In genomic region chr4:144892133-144892936, GRCm38 (mm10) we compare ENCODE assay signal across 8 mouse cellular contexts. TPM values are rescaled to one million over a fixed set of nuclear protein-coding genes. Genes with fewer than 3 reads are reported as not detected.
DNase-seq lines count a peak whose midpoint lies in the region; ATAC-seq and TF ChIP-seq lines count a peak whose summit lies in the region.

TSS of gene Dhrs3 (plus strand) at chr4:144892827.

- H3K36me3 ChIP-seq in heart, embryonic 13.5 days: no peaks in the 10 kb centered on the region
- no peaks in the 10 kb centered on the region for H3K36me3 ChIP-seq in liver, embryonic 14.5 days (replicated peaks; ENCODE audit: control insufficient read depth, insufficient read depth, low read depth)
- H3K36me3 ChIP-seq in stomach, embryonic 15.5 days: no peaks in the 10 kb centered on the region

- under 1% methylated on average over 54 of the region's 55 CpGs for WGBS in heart, embryonic 13.5 days
- WGBS in liver, embryonic 14.5 days (ENCODE audit: insufficient replicate concordance): 1% methylated on average over 54 of the region's 55 CpGs
- WGBS in stomach, embryonic 15.5 days: 1% methylated on average over 55 of the region's 55 CpGs

- peaks cover 5% of the 10 kb centered on the region; the same call in 1 of the 2 replicates for H3K27me3 ChIP-seq in heart, embryonic 13.5 days (replicated peaks)
- peaks cover 33% of the 10 kb centered on the region for H3K27me3 ChIP-seq in liver, embryonic 14.5 days (ENCODE audit: control insufficient read depth, insufficient read depth, low read length)
- H3K27me3 ChIP-seq in stomach, embryonic 15.5 days (replicated peaks): no peaks in the 10 kb centered on the region

- no peak for ATAC-seq in heart, embryonic 13.5 days (ENCODE audit: extremely low read depth, insufficient number of reproducible peaks, low FRiP score, low TSS enrichment)
- peak; percentile 76 for ATAC-seq in liver, embryonic 14.5 days (ENCODE audit: insufficient read depth)
- peak; percentile 67 for ATAC-seq in stomach, embryonic 15.5 days (ENCODE audit: insufficient read depth, low FRiP score, low read depth)

- peak within 1 kb of the TSS; percentile 87 for H3K9ac ChIP-seq in heart, embryonic 13.5 days
- H3K9ac ChIP-seq in liver, embryonic 14.5 days (replicated peaks): peak within 1 kb of the TSS; percentile 28
- peak within 1 kb of the TSS; percentile 63 for H3K9ac ChIP-seq in stomach, embryonic 15.5 days

- TF ChIP-seq POLR2A in brain, embryonic 14.5 days (IDR thresholded peaks at IDR 0.05; ENCODE audit: borderline replicate concordance, extremely low read depth, insufficient read depth, insufficient read length, poor library complexity, severe bottlenecking): no peak

- H3K4me2 ChIP-seq in heart, embryonic 13.5 days: peak within 1 kb of the TSS; percentile 90
- H3K4me2 ChIP-seq in liver, embryonic 14.5 days (ENCODE audit: low read depth): peak within 1 kb of the TSS; percentile 72
- peak within 1 kb of the TSS; percentile 83 for H3K4me2 ChIP-seq in stomach, embryonic 15.5 days

- H3K4me3 ChIP-seq in heart, embryonic 13.5 days: peak within 1 kb of the TSS; percentile 62
- H3K4me3 ChIP-seq in liver, embryonic 14.5 days (ENCODE audit: insufficient read depth in 1 of 2, low read depth in 2 of 2, low read length in 2 of 2): peak within 1 kb of the TSS; percentile 56 to 59
- H3K4me3 ChIP-seq in stomach, embryonic 15.5 days (replicated peaks): peak within 1 kb of the TSS; percentile 72

- H3K4me1 ChIP-seq in heart, embryonic 13.5 days: peaks cover 49% of the 10 kb centered on the region
- peaks cover 0 to 5% of the 10 kb centered on the region in 2 experiments; a peak in 2 of 4 replicates for H3K4me1 ChIP-seq in liver, embryonic 14.5 days (replicated peaks; ENCODE audit: control insufficient read depth in 2 of 2, insufficient read depth in 2 of 2, low read length in 1 of 2)
- H3K4me1 ChIP-seq in stomach, embryonic 15.5 days: peaks cover 21% of the 10 kb centered on the region

- no peaks in the 10 kb centered on the region for H3K9me3 ChIP-seq in heart, embryonic 13.5 days
- H3K9me3 ChIP-seq in liver, embryonic 14.5 days (ENCODE audit: control insufficient read depth, low read length): no peaks in the 10 kb centered on the region
- H3K9me3 ChIP-seq in stomach, embryonic 15.5 days: no peaks in the 10 kb centered on the region

- TF ChIP-seq CTCF in brain, embryonic 14.5 days (IDR thresholded peaks at IDR 0.05; ENCODE audit: borderline replicate concordance, extremely low read depth, insufficient read depth, insufficient read length): no peak
- no peak for TF ChIP-seq CTCF in liver, embryonic 14.5 days (IDR thresholded peaks at IDR 0.05; ENCODE audit: low read depth)

- TF ChIP-seq EP300 in liver, embryonic 14.5 days (IDR thresholded peaks at IDR 0.05; ENCODE audit: low read depth): no peak

- peak; percentile 91 to 92 for DNase-seq in B cell, adult 2 months
- DNase-seq in brain, embryonic 14.5 days (ENCODE audit: low read depth): peak; percentile 89
- DNase-seq in fibroblast of lung, adult 2 months (ENCODE audit: low read depth): peak; percentile 87
- peak; percentile 94 for DNase-seq in kidney, postnatal 10 days
- peak in 2 of 3 experiments; percentile 46 to 50 for DNase-seq in liver, embryonic 14.5 days (ENCODE audit: low read depth in 3 of 3, low spot score in 3 of 3)
- peak; percentile 80 for DNase-seq in neural tube, embryonic 10.5 days (ENCODE audit: extremely low spot score, low spot score)

- H3K27ac ChIP-seq in heart, embryonic 13.5 days (replicated peaks): peak within 1 kb of the TSS; percentile 69
- H3K27ac ChIP-seq in liver, embryonic 14.5 days: no peak within 1 kb of the TSS
- peak within 1 kb of the TSS; percentile 96 for H3K27ac ChIP-seq in stomach, embryonic 15.5 days

RNA-seq across cellular contexts. Expression of gene Dhrs3, which starts in this region (rescaled TPM):
- polyA plus RNA-seq in brain, embryonic 14.5 days (2012; rRNA removed): 12.2 and 20.0 TPM in 2 replicates
- polyA plus RNA-seq in heart, embryonic 13.5 days (2015; fragmentation: Nextera tagmentation; extraction: Ambion mirVana): 37.4 and 45.8 TPM in 2 replicates
- 12.5 and 15.8 TPM in 2 replicates for polyA plus RNA-seq in liver, embryonic 14.5 days (2012; rRNA removed)
- 21.3 and 23.9 TPM in 2 replicates for polyA plus RNA-seq in liver, embryonic 14.5 days (2014; fragmentation: Nextera tagmentation; extraction: Ambion mirVana)
- polyA plus RNA-seq in stomach, embryonic 15.5 days (2015; fragmentation: Nextera tagmentation; extraction: Ambion mirVana): 112 and 117 TPM in 2 replicates

Comparison
In these comparisons a context has a peak if more than half of its experiments do, and no peak if none do; other contexts are left out.
1. H3K9ac ChIP-seq: peak in every context shown above with its lines; median percentile 87 in heart, embryonic 13.5 days; 63 in stomach, embryonic 15.5 days; 28 in liver, embryonic 14.5 days.